Mouse (Mus musculus) neutrophil, adult 5-6 weeks (primary cell): ENCODE results near the gene Fut8. TPM values are rescaled to one million over a fixed set of nuclear protein-coding genes. Genes with fewer than 3 reads are reported as not detected.
"Not testable (repeated sequence)": the region's sequence is repeated elsewhere in the genome, so short reads cannot be mapped to it uniquely, and the experiment has no call there.

Experiments
- ATAC-seq: fragments of 151-379, 151-347 bp; 2 replicates; pipeline ENCODE4 v1.8.0; 2017; ENCODE audit warnings: mild to moderate bottlenecking, moderate TSS enrichment; ENCODE audit not compliant: insufficient number of reproducible peaks, poor library complexity, low FRiP score, severe bottlenecking; ENCODE audit errors: extremely low read depth
- total RNA-seq: library from RNA; stranded (forward); fragments of 200-1000 nt; gene quantifications from 2 replicates; pipeline ENCODE4 v1.2.3, GENCODE M21; 2017

The Fut8 gene
- total RNA-seq, 1 experiment from 2014 or later = 15.6 TPM

GRCm38 (mm10) chr12:77524014-77524413 lies 286.1 kb downstream of the Fut8 start:
- ATAC-seq = not testable (repeated sequence)
